Mouse (Mus musculus): ENCODE measurements around the gene St13. TPM values are rescaled to one million over a fixed set of nuclear protein-coding genes. Genes with fewer than 3 reads are reported as not detected.
A peak's percentile ranks its signal among the peaks of the same experiment; 100 is the strongest.

Gene St13
- polyA plus RNA-seq (2015; fragmentation: Nextera tagmentation; extraction: Ambion mirVana) = 130 and 145 TPM in 2 replicates

GRCm38 (mm10) chr15:81399638-81400315 lies at the start of gene St13, which contains the start of gene Xpnpep3:
Gene St13, minus strand, starts transcription at chr15:81400077.
Gene Xpnpep3, plus strand, starts transcription at chr15:81400138.
- peak; percentile 95 for DNase-seq (ENCODE audit: low spot score)

- peak; percentile 72 for DNase-seq (ENCODE audit: low spot score)
Observed at GRCm38 (mm10) chr15:81448463-81448862, 48.6 kb upstream of the St13 start.

GRCm38 (mm10) chr15:81439236-81439635 lies 39.4 kb upstream of the St13 start:
- no peak for DNase-seq (ENCODE audit: low spot score)

- DNase-seq (ENCODE audit: low spot score) = no peak
Observed at GRCm38 (mm10) chr15:81438345-81438744, 38.5 kb upstream of the St13 start.

- no peak for DNase-seq (ENCODE audit: low spot score)
Observed at GRCm38 (mm10) chr15:81431195-81431594, 31.3 kb upstream of the St13 start.

GRCm38 (mm10) chr15:81427947-81428346 lies 28.1 kb upstream of the St13 start:
- no peak for DNase-seq (ENCODE audit: low spot score)

- DNase-seq (ENCODE audit: low spot score) = no peak
Observed at GRCm38 (mm10) chr15:81425311-81425710, 25.4 kb upstream of the St13 start.

- DNase-seq (ENCODE audit: low spot score) = no peak
Observed at GRCm38 (mm10) chr15:81422156-81422681, 22.3 kb upstream of the St13 start.

GRCm38 (mm10) chr15:81421454-81421853 lies 21.6 kb upstream of the St13 start:
- DNase-seq (ENCODE audit: low spot score) = peak; percentile 25

- no peak for DNase-seq (ENCODE audit: low spot score)
Observed at GRCm38 (mm10) chr15:81418065-81418464, 18.2 kb upstream of the St13 start.

GRCm38 (mm10) chr15:81416763-81417310 lies 17.0 kb upstream of the St13 start:
- peak; percentile 20 for DNase-seq (ENCODE audit: low spot score)

- DNase-seq (ENCODE audit: low spot score) = no peak
Observed at GRCm38 (mm10) chr15:81408199-81408598, 8.3 kb upstream of the St13 start, which contains the start of gene Dnajb7. Gene Dnajb7, minus strand, starts transcription at chr15:81408299.

GRCm38 (mm10) chr15:81405008-81405407 lies 5.1 kb upstream of the St13 start:
- DNase-seq (ENCODE audit: low spot score) = no peak

- DNase-seq (ENCODE audit: low spot score) = no peak
Observed at GRCm38 (mm10) chr15:81399297-81399637, 610 bp downstream of the St13 start.

GRCm38 (mm10) chr15:81398189-81398588 lies 1.7 kb downstream of the St13 start:
- DNase-seq (ENCODE audit: low spot score) = no peak

- no peak for DNase-seq (ENCODE audit: low spot score)
Observed at GRCm38 (mm10) chr15:81394211-81394915, 5.5 kb downstream of the St13 start.

GRCm38 (mm10) chr15:81392997-81393396 lies 6.9 kb downstream of the St13 start:
- peak; percentile 23 for DNase-seq (ENCODE audit: low spot score)

- DNase-seq (ENCODE audit: low spot score) = no peak
Observed at GRCm38 (mm10) chr15:81386327-81386726, 13.6 kb downstream of the St13 start.

GRCm38 (mm10) chr15:81378845-81379244 lies 21.0 kb downstream of the St13 start:
- DNase-seq (ENCODE audit: low spot score) = no peak

GRCm38 (mm10) chr15:81374621-81375020 lies 25.3 kb downstream of the St13 start:
- DNase-seq (ENCODE audit: low spot score) = no peak

GRCm38 (mm10) chr15:81370356-81370755 lies 29.5 kb downstream of the St13 start:
- no peak for DNase-seq (ENCODE audit: low spot score)

- no peak for DNase-seq (ENCODE audit: low spot score)
Observed at GRCm38 (mm10) chr15:81368601-81369000, 31.3 kb downstream of the St13 start.
